Mouse (Mus musculus): ENCODE results near the gene Pfdn6.

DNA sequence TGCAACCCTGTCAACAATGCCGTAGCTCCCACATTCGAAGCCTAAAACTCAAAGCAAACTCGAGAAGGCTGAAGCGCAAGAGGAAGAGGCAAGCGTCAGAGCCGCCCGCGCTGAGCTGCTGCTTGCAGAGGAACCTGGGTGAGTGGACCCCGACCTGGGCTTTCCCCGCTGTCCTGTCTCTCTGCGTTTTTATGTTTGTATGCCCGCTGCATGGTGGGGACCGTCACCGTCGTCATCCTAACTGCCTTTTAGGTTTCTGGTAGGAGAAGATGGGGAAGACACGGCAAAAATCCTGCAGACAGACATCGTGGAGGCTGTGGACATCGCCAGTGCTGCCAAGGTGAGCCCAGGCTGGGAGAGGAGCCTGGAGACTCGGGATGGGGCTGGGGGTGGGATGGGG lies 1.2 kb upstream of the Pfdn6 start:
- TF ChIP-seq CTCF (IDR thresholded peaks at IDR 0.05; ENCODE audit: low read depth, low read length) (no peak), GATA1 (IDR thresholded peaks at IDR 0.05; ENCODE audit: borderline replicate concordance, low read length) (no peak), TAL1 (conservative IDR thresholded peaks at IDR 0.05; ENCODE audit: low read depth, low read length) (no peak), POLR2AphosphoS5 (IDR thresholded peaks at IDR 0.05; ENCODE audit: insufficient replicate concordance, low read depth, low read length) (no peak), GATA2 (IDR thresholded peaks at IDR 0.05; ENCODE audit: borderline replicate concordance, low read depth, low read length) (no peak)
